Mouse (Mus musculus) retina, embryonic 14.5 days (tissue): ENCODE measurements around the gene 4930579F01Rik.

Source experiments
- DNase-seq: peaks from one replicate; pipeline ENCODE4 v3.0.0-alpha.2; 2015; ENCODE audit warnings: low spot score

4930579F01Rik gene

DNA sequence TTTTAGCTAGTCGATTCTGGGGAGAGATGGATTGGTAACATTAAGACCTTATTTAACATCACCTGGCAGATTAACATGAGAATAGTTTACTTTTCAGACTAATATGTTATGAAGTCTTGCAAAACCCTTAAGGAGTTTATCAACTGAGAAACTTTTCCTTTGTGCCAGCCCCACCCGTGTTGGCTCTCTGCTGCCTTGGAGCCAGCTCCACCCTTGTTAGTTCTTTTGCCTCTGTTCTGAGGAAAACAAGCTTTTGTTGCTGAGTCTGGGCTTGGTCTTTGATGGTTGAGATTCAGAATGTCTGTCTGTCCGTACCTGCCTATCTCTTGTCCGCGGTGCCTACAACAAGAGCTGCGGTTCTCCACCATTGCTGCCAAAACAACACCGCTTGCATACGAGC, 22.5 kb upstream of the 4930579F01Rik start:
- DNase-seq, result no peak

DNA sequence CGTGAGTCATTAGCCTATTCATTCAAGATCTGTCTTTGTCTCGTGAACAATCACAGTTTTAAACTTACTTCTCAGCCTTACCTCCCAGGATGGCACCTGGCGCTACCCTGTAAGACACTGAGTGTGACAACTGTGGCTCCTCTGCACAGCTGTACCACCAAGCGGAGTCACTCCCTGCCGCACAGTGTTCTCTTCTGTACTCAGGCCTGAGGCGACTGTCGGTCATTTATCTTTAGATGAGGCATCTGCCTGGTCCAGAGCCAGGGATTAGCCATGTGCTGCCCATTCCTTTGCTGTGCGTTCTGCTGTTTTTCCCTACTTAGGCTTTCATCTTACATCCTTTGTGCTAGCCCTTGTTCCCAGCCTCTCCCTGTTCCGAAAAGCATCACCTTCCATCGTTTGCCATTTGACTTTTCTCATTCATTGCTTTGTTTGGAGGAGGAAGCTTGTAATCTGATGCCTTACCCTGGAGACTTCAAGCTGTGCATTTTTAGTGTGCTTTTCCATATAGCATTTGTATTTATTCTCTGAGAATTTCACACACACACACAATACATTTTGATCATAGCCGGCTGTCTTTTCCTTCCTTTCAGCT, 21.9 kb upstream of the 4930579F01Rik start:
- DNase-seq, result peak; percentile 12

GRCm38 (mm10) chr3:138212431-138212951, 18.9 kb upstream of the 4930579F01Rik start:
- no peak for DNase-seq

- DNase-seq, result no peak
These were observed 16.9 kb upstream of the 4930579F01Rik start for GRCm38 (mm10) chr3:138210432-138211075.

DNA sequence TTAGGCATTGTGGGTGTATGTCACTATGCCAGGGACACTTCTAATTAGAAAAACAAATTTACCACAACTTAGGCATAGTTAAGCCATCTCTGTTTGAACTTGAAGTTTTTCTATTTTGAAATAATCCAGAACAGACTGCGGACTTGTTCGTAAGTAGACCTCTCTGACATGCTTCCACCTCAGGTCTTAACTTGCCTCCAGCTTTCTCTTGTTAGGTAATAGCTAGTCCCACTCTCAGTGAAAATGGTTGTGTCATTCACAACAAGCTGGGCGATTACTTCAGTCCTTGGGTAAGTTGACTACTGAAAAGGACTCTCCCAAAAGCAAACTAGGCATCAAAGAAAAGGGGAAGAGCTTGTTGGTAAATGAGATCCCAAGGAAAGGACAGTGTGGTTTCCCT, 15.2 kb upstream of the 4930579F01Rik start:
- DNase-seq, result no peak

DNA sequence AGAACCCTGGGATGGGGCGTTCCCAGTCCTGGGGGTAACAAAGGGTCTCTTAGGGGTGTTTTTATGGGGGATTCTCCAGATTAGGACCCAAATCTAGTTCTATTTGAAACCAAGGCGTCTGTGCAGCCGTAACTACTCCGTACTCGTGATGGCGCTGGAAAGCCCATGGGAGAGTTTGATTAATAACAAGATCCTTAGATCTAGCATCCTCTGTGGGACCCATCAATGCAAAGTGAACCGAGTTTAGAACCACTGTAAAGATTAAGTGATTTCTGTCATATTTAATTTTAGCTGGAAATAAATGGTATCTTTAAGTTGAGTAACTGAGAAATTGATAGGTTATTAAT, 5.1 kb upstream of the 4930579F01Rik start:
- no peak for DNase-seq

DNA sequence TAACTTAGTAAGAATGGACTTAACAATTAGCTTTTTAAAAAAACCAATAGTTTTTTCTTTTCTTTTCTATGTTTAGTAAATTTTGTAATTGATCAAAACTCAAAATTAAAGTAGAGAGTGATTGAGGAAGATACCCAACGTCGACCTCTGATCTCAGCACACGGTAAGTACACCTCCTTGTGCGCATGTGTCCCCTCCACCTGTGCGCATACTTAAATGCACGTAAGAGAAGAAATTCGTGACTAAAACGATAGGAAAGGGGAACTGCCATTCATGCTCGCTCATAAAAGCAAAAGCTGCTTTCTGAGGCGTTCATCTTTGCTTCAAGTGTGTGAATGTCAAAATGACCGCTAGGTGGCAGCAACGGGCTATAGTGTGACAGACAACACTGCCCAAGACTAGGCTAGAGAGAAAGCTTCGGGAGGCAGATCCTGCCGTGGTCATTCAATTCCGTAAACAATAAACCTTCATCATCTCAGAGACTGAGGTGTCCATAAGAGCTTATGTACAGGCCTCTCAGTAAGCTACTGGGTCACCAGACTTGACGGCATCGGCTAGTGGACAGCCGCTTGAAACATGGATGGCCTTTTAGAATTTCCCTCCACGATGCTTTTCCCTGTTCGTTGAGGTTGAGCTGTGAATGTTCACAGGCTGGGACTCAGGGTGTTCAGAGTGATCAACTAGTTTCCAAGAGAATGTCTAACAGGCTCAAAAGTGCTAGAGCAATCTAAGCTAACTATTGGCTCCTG, 4.5 kb upstream of the 4930579F01Rik start:
- peak; percentile 98 for DNase-seq

GRCm38 (mm10) chr3:138197556-138197955, 3.9 kb upstream of the 4930579F01Rik start:
- DNase-seq, result no peak

DNA sequence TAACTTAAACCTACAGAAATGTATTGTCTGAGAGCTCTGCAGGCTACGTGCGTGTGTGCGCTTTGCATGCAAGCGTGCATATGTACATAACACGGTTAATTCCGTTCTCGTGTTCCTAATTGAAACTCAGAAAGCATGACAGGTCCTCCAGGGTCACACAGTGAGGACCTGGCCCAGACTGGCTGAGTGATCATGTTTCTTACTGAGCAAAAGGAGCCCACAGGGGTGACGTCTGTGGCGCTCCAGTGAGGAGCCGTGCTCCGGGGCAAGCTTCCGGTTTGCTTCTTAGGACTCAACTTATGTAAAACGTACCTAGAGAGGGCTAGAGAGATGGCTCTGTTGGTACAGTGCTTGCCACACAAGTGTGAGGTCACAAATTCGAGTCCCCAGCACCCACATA, 3.5 kb upstream of the 4930579F01Rik start:
- no peak for DNase-seq

DNA sequence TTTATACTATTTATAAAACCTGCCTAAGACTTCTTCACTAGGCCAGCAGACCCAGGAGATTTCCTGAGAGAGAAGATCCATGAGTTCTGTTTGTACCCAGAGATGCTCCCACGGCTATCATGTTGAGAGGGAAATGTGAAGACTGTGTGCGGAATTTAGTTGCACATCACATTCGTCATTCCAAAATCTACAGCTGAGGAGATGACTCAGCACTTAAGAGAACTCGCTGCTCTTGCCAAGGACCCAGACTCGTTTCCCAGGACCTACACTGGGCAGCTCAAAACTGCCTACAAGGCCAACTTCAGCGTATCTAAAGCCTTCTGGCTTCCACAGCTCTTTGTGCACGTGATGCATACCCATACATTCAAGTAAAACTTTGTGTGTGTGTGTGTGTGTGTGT, 1.4 kb downstream of the 4930579F01Rik start:
- no peak for DNase-seq

DNA sequence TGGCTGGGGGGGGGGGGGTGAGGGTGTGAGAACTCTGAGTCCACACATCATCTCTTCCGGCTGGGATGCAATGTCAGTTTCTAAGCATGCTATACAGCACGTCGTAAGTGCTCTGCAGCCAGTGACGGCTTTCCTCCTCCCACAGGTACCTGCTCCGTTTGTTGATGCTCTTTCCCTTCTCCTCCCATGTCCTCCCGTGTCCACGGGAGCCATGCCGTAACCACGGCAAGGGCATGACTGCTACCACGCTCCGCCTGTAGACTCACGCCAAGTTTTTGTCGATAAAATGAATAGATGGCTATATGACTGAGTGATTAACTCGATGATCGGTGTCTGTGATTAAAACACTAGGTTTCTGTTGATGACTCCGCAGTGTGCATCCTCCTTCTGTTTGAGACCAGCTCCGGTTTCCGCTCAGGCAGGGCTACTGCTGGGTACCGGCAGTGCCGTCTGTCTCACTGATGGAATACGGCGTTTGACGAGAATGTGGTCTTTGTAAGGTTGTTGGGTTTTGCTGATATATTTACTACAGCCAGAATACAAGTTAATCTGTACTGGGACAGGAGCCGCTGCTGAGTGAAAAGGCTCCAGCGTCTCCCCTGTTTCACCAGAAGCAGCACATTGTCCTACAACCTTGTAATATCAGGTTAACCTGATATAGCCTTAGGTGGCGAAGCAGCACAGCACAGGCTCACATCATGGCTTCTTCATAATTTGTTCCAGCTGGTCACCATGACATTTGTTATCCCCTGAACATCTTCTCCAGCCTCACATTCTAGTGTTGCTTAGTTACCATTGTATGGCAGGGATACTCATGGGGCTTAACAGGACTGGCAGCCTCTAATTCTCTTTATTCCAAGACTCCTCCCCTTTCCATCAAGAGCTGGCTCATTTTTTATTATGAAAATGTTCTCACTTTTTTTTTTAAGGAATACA, 7.4 kb downstream of the 4930579F01Rik start:
- no peak for DNase-seq

GRCm38 (mm10) chr3:138185290-138185689, 8.3 kb downstream of the 4930579F01Rik start:
- no peak for DNase-seq

- DNase-seq, result no peak
These were observed 10.3 kb downstream of the 4930579F01Rik start for GRCm38 (mm10) chr3:138183371-138183770.

DNA sequence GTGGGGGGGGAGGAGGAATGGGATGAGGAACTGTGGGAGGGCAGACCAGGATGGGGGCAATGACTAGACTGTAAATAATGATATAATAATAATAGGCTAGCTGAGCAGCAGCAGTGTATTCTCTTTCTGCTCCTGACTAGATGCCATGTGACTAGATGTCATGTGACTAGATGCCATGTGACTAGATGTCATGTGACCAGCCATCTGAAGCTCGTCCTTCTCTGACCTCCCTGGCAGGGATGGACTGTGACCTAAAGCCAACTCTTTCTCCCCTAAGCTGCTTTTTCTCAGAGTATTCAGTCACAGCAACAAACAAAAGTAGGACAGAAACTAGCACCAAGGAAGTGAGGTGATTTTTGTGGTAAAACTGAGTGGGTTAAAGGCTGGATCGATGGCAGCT, 11.6 kb downstream of the 4930579F01Rik start:
- no peak for DNase-seq

DNA sequence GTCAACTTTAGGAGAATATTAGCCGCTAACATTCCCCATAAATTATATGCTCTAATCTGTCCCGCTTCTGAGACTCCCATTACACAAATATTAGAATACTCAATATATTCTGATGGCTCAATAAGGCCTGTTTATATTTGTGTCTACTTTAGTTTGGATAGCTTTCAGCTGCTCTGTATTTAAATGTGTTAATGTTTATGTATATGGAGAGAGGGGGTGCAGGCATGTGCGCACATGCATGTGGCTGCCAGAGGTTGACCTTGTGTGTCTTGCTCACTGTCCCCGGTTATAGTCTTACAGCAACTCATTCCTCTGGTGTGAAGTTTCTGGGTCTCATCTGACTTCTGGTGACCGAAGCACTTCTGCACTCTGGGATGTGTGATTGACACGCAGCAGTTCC, 18.1 kb downstream of the 4930579F01Rik start:
- no peak for DNase-seq

GRCm38 (mm10) chr3:138173291-138173690, 20.3 kb downstream of the 4930579F01Rik start:
- DNase-seq, result no peak

DNA sequence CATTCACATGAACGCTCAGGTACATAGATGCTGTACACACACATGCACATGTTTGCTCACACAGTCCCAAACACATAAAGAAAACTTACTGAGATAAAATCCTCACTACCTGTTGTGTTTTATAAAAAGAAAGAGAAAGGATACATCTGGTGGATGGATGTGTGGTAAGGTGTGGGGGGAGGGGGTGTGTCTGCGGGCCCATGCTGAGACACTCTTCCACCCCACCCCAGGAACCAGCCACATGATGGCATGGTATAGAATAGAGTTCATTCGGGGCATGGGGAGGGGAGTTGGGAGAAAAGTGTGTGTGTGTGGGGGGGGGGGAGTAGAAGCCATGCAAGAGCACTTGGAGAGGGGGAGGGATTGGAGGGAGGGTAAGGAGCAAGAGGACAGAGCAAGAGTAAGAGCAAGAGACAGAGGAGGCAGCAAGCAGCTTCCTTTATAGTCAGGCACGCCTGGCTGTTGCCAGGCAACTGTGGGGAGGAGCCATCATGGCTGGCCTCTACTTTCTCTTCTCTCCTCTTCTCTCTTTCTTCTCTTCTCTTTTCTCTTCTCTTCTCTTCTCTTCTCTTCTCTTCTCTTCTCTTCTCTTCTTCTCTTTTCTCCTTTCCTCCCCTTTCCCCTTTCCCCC, 31.0 kb downstream of the 4930579F01Rik start:
- DNase-seq, result no peak

DNA sequence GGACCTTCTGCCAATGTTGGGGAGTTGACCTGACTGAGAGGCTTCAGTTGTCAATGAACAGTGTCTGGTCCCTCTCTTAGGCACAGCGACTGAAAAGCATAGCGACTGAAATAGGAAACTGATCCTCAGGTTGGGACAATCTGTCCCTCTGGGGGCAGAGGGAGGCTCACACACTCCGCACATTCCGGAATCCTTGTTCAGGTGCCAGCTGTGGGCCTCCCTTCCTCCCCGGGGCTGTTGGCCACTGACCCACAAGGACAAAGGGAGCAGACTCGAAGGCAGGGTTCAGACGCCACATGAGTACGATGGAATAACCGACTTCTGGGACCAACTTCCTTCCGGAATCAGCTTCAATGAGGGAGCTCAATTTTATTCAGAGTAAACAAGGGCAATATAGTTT, 32.0 kb downstream of the 4930579F01Rik start:
- DNase-seq, result no peak

DNA sequence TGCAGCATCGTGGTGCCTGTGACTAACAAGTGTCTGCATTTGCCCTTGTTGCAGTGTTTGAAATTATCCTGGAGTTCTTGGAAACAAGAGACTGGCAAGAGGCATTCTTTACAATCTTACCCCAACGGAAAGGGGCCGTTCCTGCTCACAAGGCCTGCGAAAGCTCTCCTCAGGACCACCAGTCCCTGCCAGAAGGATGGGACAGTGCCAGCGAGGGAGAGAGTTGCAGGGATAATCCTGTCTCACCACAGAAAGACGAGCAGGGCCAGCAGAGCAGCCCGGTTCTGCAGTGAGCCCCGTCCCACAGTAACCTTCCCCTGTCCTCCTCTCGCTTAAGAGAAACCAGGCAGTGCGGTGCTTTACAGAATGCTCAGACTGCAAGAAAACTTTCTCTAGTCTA, 37.0 kb downstream of the 4930579F01Rik start:
- no peak for DNase-seq

DNA sequence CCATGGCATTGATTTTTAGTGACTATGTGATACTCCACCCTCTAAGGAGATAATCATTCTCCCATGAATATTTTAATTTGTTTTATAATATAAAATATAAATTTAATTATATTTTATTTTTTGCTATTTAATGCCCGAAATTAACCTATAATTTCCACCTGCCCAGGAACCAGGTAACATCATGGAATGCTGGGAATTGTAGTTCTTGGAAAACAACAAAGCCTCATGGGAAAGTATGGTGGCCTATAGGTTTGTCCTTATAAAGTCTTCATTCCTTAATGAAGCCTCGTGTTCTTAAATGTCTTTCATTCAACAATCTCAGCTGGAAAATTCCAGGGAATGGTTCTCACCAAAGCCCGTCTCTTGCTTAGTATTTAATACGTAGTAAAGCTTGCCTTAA, 38.6 kb downstream of the 4930579F01Rik start:
- no peak for DNase-seq

DNA sequence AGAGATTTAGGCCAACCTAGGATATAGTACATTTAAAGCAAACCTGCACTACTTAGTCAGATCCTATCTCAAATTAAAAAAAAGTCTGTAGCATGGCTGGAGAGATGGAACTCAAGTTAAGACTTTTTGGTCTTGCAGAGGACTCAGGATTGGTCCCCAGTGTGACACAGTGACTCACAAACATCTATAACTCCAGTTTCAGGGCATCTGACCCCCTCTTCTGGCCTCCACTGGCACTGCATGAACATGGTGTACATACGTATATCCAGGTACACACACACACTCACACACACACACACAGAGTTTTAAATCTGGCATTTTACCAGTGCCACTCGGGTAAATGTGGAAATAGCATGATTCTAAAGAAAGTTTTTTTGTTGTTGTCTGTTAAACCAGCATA, 44.8 kb downstream of the 4930579F01Rik start:
- no peak for DNase-seq
